Comparison of ENCODE assay signal across 23 mouse cellular contexts in genomic region chr12:100142848-100143523, GRCm38 (mm10). TPM values are rescaled to one million over a fixed set of nuclear protein-coding genes. Genes with fewer than 3 reads are reported as not detected.
DNase-seq lines count a peak whose midpoint lies in the region; ATAC-seq and TF ChIP-seq lines count a peak whose summit lies in the region.
"Had no signal": no experiment of that assay in that cellular context is flagged by ENCODE, and none has a peak within 500 bp of the region (broad histone marks: within the 10 kb centered on the region; RNA-seq: fewer than 3 reads in every experiment).

No protein-coding gene starts in this region.

- H3K4me3 ChIP-seq in kidney, embryonic 16.5 days (ENCODE audit: low read length), result no peak overlapping the region
- no peak overlapping the region for H3K4me3 ChIP-seq in liver, embryonic 15.5 days (replicated peaks)
- no peak overlapping the region for H3K4me3 ChIP-seq in kidney, embryonic 15.5 days (replicated peaks)
- H3K4me3 ChIP-seq in small intestine, adult 2 months (ENCODE audit: low read depth, low read length), result no peak overlapping the region
- no peak overlapping the region for H3K4me3 ChIP-seq in forebrain, embryonic 13.5 days
- H3K4me3 ChIP-seq: embryonic facial prominence, embryonic 13.5 days; erythroblast, embryonic 14.5 days; hindbrain, embryonic 15.5 days; left cerebral cortex, adult 2 months; lung, embryonic 15.5 days; midbrain, embryonic 10.5 days; neural tube, embryonic 15.5 days had no signal

- no peak for TF ChIP-seq CTCF in small intestine, adult 2 months (IDR thresholded peaks at IDR 0.05; ENCODE audit: extremely low read depth, insufficient read length, insufficient replicate concordance, low read depth, low read length)

- no peak overlapping the region for H3K27ac ChIP-seq in kidney, embryonic 16.5 days (ENCODE audit: low read length)
- no peak overlapping the region for H3K27ac ChIP-seq in liver, embryonic 15.5 days (replicated peaks)
- no peak overlapping the region for H3K27ac ChIP-seq in kidney, embryonic 15.5 days
- H3K27ac ChIP-seq in small intestine, adult 2 months (ENCODE audit: insufficient read depth, low read depth, low read length), result peak overlapping the region; percentile 69
- no peak overlapping the region for H3K27ac ChIP-seq in forebrain, embryonic 13.5 days
- H3K27ac ChIP-seq: embryonic facial prominence, embryonic 13.5 days; hindbrain, embryonic 15.5 days; left cerebral cortex, adult 2 months; lung, embryonic 15.5 days; macrophage; midbrain, embryonic 10.5 days; neural tube, embryonic 15.5 days had no signal

- WGBS in kidney, embryonic 16.5 days, result 96% methylated on average over 11 of the region's 11 CpGs
- WGBS in liver, embryonic 15.5 days (ENCODE audit: insufficient replicate concordance), result 77% methylated on average over 11 of the region's 11 CpGs
- WGBS in kidney, embryonic 15.5 days, result 92% methylated on average over 11 of the region's 11 CpGs
- 32% methylated on average over 11 of the region's 11 CpGs for WGBS in small intestine, adult 2 months
- 96% methylated on average over 11 of the region's 11 CpGs for WGBS in forebrain, embryonic 13.5 days

- no peaks in the 10 kb centered on the region for H3K27me3 ChIP-seq in kidney, embryonic 16.5 days (ENCODE audit: insufficient read depth, low read length)
- no peaks in the 10 kb centered on the region for H3K27me3 ChIP-seq in liver, embryonic 15.5 days
- no peaks in the 10 kb centered on the region for H3K27me3 ChIP-seq in kidney, embryonic 15.5 days
- H3K27me3 ChIP-seq in small intestine, adult 2 months (ENCODE audit: control insufficient read depth, insufficient read depth, low read length), result no peaks in the 10 kb centered on the region
- H3K27me3 ChIP-seq in forebrain, embryonic 13.5 days, result no peaks in the 10 kb centered on the region
- H3K27me3 ChIP-seq: embryonic facial prominence, embryonic 13.5 days; hindbrain, embryonic 15.5 days; lung, embryonic 15.5 days; neural tube, embryonic 15.5 days had no signal

- H3K4me1 ChIP-seq in kidney, embryonic 16.5 days (ENCODE audit: insufficient read depth, low read length), result peaks cover 11% of the 10 kb centered on the region; the same call in 1 of the 2 replicates
- H3K4me1 ChIP-seq in liver, embryonic 15.5 days (replicated peaks), result 0 out of 2 replicates have a peak, but pooled peaks cover 3% of the 10 kb centered on the region
- H3K4me1 ChIP-seq in kidney, embryonic 15.5 days, result 0 out of 2 replicates have a peak, but pooled peaks cover 19% of the 10 kb centered on the region
- H3K4me1 ChIP-seq in small intestine, adult 2 months (ENCODE audit: control insufficient read depth, insufficient read depth, insufficient read length, low read length), result peaks cover 11% of the 10 kb centered on the region; the same call in 1 of the 2 replicates
- no peaks in the 10 kb centered on the region for H3K4me1 ChIP-seq in forebrain, embryonic 13.5 days
- H3K4me1 ChIP-seq: embryonic facial prominence, embryonic 13.5 days; hindbrain, embryonic 15.5 days; lung, embryonic 15.5 days; midbrain, embryonic 10.5 days; neural tube, embryonic 15.5 days had no signal

- no peak for ATAC-seq in kidney, embryonic 16.5 days (ENCODE audit: low FRiP score, low TSS enrichment)
- ATAC-seq in liver, embryonic 15.5 days (ENCODE audit: insufficient read depth), result 0 out of 2 replicates have a peak, but pooled peaks have one; percentile 22
- ATAC-seq in kidney, embryonic 15.5 days (replicated peaks; ENCODE audit: low FRiP score), result 0 out of 2 replicates have a peak, but pooled peaks have one; percentile 27
- no peak for ATAC-seq in forebrain, embryonic 13.5 days
- ATAC-seq: forebrain, embryonic 14.5 days had no signal

- peak; percentile 65 for DNase-seq in kidney, adult 11 months
- no peak for DNase-seq in liver
- DNase-seq in gastrocnemius, postnatal 10 days, result no peak
- DNase-seq: cerebellum, adult 18-20 months; cerebellum, postnatal 25 days; embryo, embryonic 11 days; right cerebral cortex, adult 18-20 months; right cerebral cortex, postnatal 4 days had no signal

- H3K9ac ChIP-seq in kidney, embryonic 16.5 days (replicated peaks; ENCODE audit: low read length), result no peak overlapping the region
- no peak overlapping the region for H3K9ac ChIP-seq in liver, embryonic 15.5 days
- H3K9ac ChIP-seq in kidney, embryonic 15.5 days, result no peak overlapping the region
- no peak overlapping the region for H3K9ac ChIP-seq in forebrain, embryonic 13.5 days
- H3K9ac ChIP-seq: embryonic facial prominence, embryonic 13.5 days; hindbrain, embryonic 15.5 days; lung, embryonic 15.5 days; neural tube, embryonic 15.5 days had no signal

- TF ChIP-seq POLR2A in small intestine, adult 2 months (IDR thresholded peaks at IDR 0.05; ENCODE audit: low read depth, low read length), result no peak

- no peak overlapping the region for H3K4me2 ChIP-seq in kidney, embryonic 16.5 days (replicated peaks; ENCODE audit: low read depth, low read length)
- no peak overlapping the region for H3K4me2 ChIP-seq in liver, embryonic 15.5 days
- H3K4me2 ChIP-seq in kidney, embryonic 15.5 days, result no peak overlapping the region
- H3K4me2 ChIP-seq in forebrain, embryonic 13.5 days, result no peak overlapping the region
- H3K4me2 ChIP-seq: embryonic facial prominence, embryonic 13.5 days; heart, embryonic 11.5 days; hindbrain, embryonic 15.5 days; lung, embryonic 15.5 days; neural tube, embryonic 15.5 days had no signal

- no peaks in the 10 kb centered on the region for H3K9me3 ChIP-seq in kidney, embryonic 16.5 days (ENCODE audit: low read length)
- no peaks in the 10 kb centered on the region for H3K9me3 ChIP-seq in liver, embryonic 15.5 days (replicated peaks)
- H3K9me3 ChIP-seq in kidney, embryonic 15.5 days (replicated peaks), result no peaks in the 10 kb centered on the region
- H3K9me3 ChIP-seq in forebrain, embryonic 13.5 days (replicated peaks), result no peaks in the 10 kb centered on the region
- H3K9me3 ChIP-seq: embryonic facial prominence, embryonic 13.5 days; hindbrain, embryonic 15.5 days; lung, embryonic 15.5 days; midbrain, embryonic 10.5 days; neural tube, embryonic 15.5 days had no signal

- peaks cover 79% of the 10 kb centered on the region for H3K36me3 ChIP-seq in kidney, embryonic 16.5 days (ENCODE audit: insufficient read depth, low read length)
- H3K36me3 ChIP-seq in liver, embryonic 15.5 days (replicated peaks), result peaks cover 83% of the 10 kb centered on the region
- peaks cover 98% of the 10 kb centered on the region for H3K36me3 ChIP-seq in kidney, embryonic 15.5 days
- peaks cover 45% of the 10 kb centered on the region for H3K36me3 ChIP-seq in small intestine, adult 2 months (ENCODE audit: control insufficient read depth, insufficient read depth, low read length)
- peaks cover 95% of the 10 kb centered on the region for H3K36me3 ChIP-seq in forebrain, embryonic 13.5 days (ENCODE audit: poor library complexity, severe bottlenecking)

RNA-seq across cellular contexts. Expression of gene Nrde2, which starts 16.5 kb away (rescaled TPM):
- 18.2 and 19.1 TPM in 2 replicates for polyA plus RNA-seq in kidney, embryonic 16.5 days (2015; fragmentation: Nextera tagmentation; extraction: Ambion mirVana)
- polyA plus RNA-seq in liver, embryonic 15.5 days (2015; fragmentation: Nextera tagmentation; extraction: Ambion mirVana), result 4.1 and 4.8 TPM in 2 replicates
- 18.4 and 18.9 TPM in 2 replicates for polyA plus RNA-seq in kidney, embryonic 15.5 days (2015; fragmentation: Nextera tagmentation; extraction: Ambion mirVana)
- 2.0 and 5.4 TPM in 2 replicates for polyA plus RNA-seq in small intestine, adult 2 months (2012; rRNA removed)
- 14.6 and 15.7 TPM in 2 replicates for polyA plus RNA-seq in forebrain, embryonic 13.5 days (2015; fragmentation: Nextera tagmentation; extraction: Ambion mirVana)
- total RNA-seq in gastrocnemius, postnatal 10 days (2021), result 10 to 100 TPM; 11.1 to 11.2 TPM

RNA-seq across cellular contexts. Expression of gene Psmc1, which starts 33.0 kb away (rescaled TPM):
- polyA plus RNA-seq in kidney, embryonic 16.5 days (2015; fragmentation: Nextera tagmentation; extraction: Ambion mirVana), result 313 and 320 TPM in 2 replicates
- polyA plus RNA-seq in liver, embryonic 15.5 days (2015; fragmentation: Nextera tagmentation; extraction: Ambion mirVana), result 121 and 131 TPM in 2 replicates
- polyA plus RNA-seq in kidney, embryonic 15.5 days (2015; fragmentation: Nextera tagmentation; extraction: Ambion mirVana), result 302 and 304 TPM in 2 replicates
- 12.8 and 20.0 TPM in 2 replicates for polyA plus RNA-seq in small intestine, adult 2 months (2012; rRNA removed)
- 303 and 312 TPM in 2 replicates for polyA plus RNA-seq in forebrain, embryonic 13.5 days (2015; fragmentation: Nextera tagmentation; extraction: Ambion mirVana)
- total RNA-seq in gastrocnemius, postnatal 10 days (2021), result 100 to 1,000 TPM; 168 to 201 TPM

RNA-seq across cellular contexts. Expression of gene Calm1, which starts 56.2 kb away (rescaled TPM):
- 1,160 and 1,207 TPM in 2 replicates for polyA plus RNA-seq in kidney, embryonic 16.5 days (2015; fragmentation: Nextera tagmentation; extraction: Ambion mirVana)
- 390 and 490 TPM in 2 replicates for polyA plus RNA-seq in liver, embryonic 15.5 days (2015; fragmentation: Nextera tagmentation; extraction: Ambion mirVana)
- 1,314 and 1,392 TPM in 2 replicates for polyA plus RNA-seq in kidney, embryonic 15.5 days (2015; fragmentation: Nextera tagmentation; extraction: Ambion mirVana)
- polyA plus RNA-seq in small intestine, adult 2 months (2012; rRNA removed), result 630 and 1,469 TPM in 2 replicates
- polyA plus RNA-seq in forebrain, embryonic 13.5 days (2015; fragmentation: Nextera tagmentation; extraction: Ambion mirVana), result 1,816 and 2,096 TPM in 2 replicates
- 100 to 1,000 TPM; 360 to 362 TPM for total RNA-seq in gastrocnemius, postnatal 10 days (2021)

Comparison
In these comparisons a context has a peak if more than half of its experiments do, and no peak if none do; other contexts are left out.
1. ATAC-seq: peak in liver, embryonic 15.5 days (single experiment) and kidney, embryonic 15.5 days (single experiment); none in kidney, embryonic 16.5 days (single experiment) and forebrain, embryonic 13.5 days (single experiment).